Mouse (Mus musculus): Measurements from ENCODE around the gene Pnpo. TPM values are rescaled to one million over a fixed set of nuclear protein-coding genes. Genes with fewer than 3 reads are reported as not detected.
A peak's percentile ranks its signal among the peaks of the same experiment; 100 is the strongest.

Pnpo gene
- total RNA-seq, 2 experiments from 2014 or later: 33.0 to 36.7 TPM

GRCm38 (mm10) chr11:96972906-96973305, 29.1 kb upstream of the Pnpo start:
- no peak for DNase-seq (ENCODE audit: low spot score in 2 of 2)

- no peak for DNase-seq (ENCODE audit: low spot score in 2 of 2)
Observed at GRCm38 (mm10) chr11:96970341-96970740, 26.6 kb upstream of the Pnpo start.

GRCm38 (mm10) chr11:96969746-96970145, 26.0 kb upstream of the Pnpo start:
- DNase-seq (ENCODE audit: low spot score in 2 of 2): no peak

- DNase-seq (ENCODE audit: low spot score in 2 of 2): no peak
Observed at GRCm38 (mm10) chr11:96969280-96969722, 25.5 kb upstream of the Pnpo start.

- no peak for DNase-seq (ENCODE audit: low spot score in 2 of 2)
Observed at GRCm38 (mm10) chr11:96968476-96968875, 24.7 kb upstream of the Pnpo start.

- no peak for DNase-seq (ENCODE audit: low spot score in 2 of 2)
Observed at GRCm38 (mm10) chr11:96967544-96968269, 23.9 kb upstream of the Pnpo start.

- DNase-seq (ENCODE audit: low spot score in 2 of 2): no peak
Observed at GRCm38 (mm10) chr11:96966914-96967543, 23.2 kb upstream of the Pnpo start.

- no peak for DNase-seq (ENCODE audit: low spot score in 2 of 2)
Observed at GRCm38 (mm10) chr11:96966172-96966571, 22.4 kb upstream of the Pnpo start.

GRCm38 (mm10) chr11:96963580-96963979, 19.8 kb upstream of the Pnpo start:
- peak; percentile 84 to 92 for DNase-seq (ENCODE audit: low spot score in 2 of 2)

- no peak for DNase-seq (ENCODE audit: low spot score in 2 of 2)
Observed at GRCm38 (mm10) chr11:96957061-96957805, 13.4 kb upstream of the Pnpo start.

GRCm38 (mm10) chr11:96956009-96956724, 12.4 kb upstream of the Pnpo start:
- DNase-seq (ENCODE audit: low spot score in 2 of 2): no peak

GRCm38 (mm10) chr11:96955094-96955493, 11.3 kb upstream of the Pnpo start:
- DNase-seq (ENCODE audit: low spot score in 2 of 2): no peak

GRCm38 (mm10) chr11:96952896-96953295, 9.1 kb upstream of the Pnpo start:
- DNase-seq (ENCODE audit: low spot score in 2 of 2): no peak

- DNase-seq (ENCODE audit: low spot score in 2 of 2): no peak
Observed at GRCm38 (mm10) chr11:96952426-96952825, 8.6 kb upstream of the Pnpo start.

GRCm38 (mm10) chr11:96950767-96951166, 7.0 kb upstream of the Pnpo start:
- DNase-seq (ENCODE audit: low spot score in 2 of 2): no peak

- DNase-seq (ENCODE audit: low spot score in 2 of 2): no peak
Observed at GRCm38 (mm10) chr11:96947849-96948248, 4.1 kb upstream of the Pnpo start.

GRCm38 (mm10) chr11:96946498-96946897, 2.7 kb upstream of the Pnpo start:
- no peak for DNase-seq (ENCODE audit: low spot score in 2 of 2)

- no peak for DNase-seq (ENCODE audit: low spot score in 2 of 2)
Observed at GRCm38 (mm10) chr11:96944844-96945580, 1.2 kb upstream of the Pnpo start.

GRCm38 (mm10) chr11:96941989-96942590, 1.7 kb downstream of the Pnpo start:
- no peak for DNase-seq (ENCODE audit: low spot score in 2 of 2)

All from layer of hippocampus, postnatal 14 days (tissue).